Mouse (Mus musculus) adrenal gland, adult 2 months (tissue): Measurements from ENCODE around the gene BC030499. TPM values are rescaled to one million over a fixed set of nuclear protein-coding genes. Genes with fewer than 3 reads are reported as not detected.
A peak's percentile ranks its signal among the peaks of the same experiment; 100 is the strongest.

Experiments used
- DNase-seq: peaks from one replicate; pipeline ENCODE4 v3.0.0; 2021
- polyA plus RNA-seq: library from polyadenylated mRNA; depleted of rRNA; stranded (reverse); fragments of >200 nt; gene quantifications from 2 replicates; pipeline ENCODE4 v1.2.3, GENCODE M21; 2012; rRNA removed
- total RNA-seq, 2 experiments: library from RNA; stranded (reverse); gene quantifications; 2 replicates each; pipeline ENCODE4 v1.2.3; 2021

The BC030499 gene
- total and polyA plus RNA-seq, 3 experiments: 0.07 to 0.61 TPM; not detected in 1

DNA sequence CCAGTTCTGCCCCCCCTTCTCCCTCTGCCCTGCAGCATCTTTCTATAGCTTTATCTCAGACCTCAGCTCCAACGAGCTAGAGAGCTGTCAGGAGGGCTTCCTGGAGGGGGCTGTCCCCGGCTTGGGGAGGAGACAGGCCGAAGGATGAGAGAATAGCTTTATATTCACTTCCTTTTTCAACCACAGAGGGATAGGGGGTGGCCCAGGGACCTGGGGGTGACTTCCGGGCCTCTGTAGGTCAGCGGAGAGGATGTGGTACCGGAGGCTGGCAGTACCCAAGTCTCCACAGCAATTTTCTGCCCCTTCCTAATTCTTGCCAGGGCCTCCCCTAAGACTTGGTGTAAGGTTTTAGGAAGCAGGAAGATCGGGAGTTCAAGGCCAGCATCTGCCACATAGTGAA is 55.2 kb downstream of the BC030499 start:
- DNase-seq: peak; percentile 30

Other genes starting within 250 kb of the BC030499 start
- 10 to 100 TPM; 30.1 to 35.0 TPM for gene Eral1, start 210.5 kb upstream of the BC030499 start, total RNA-seq
- gene Eral1, start 210.5 kb upstream of the BC030499 start, polyA plus RNA-seq: 42.0 and 49.7 TPM in 2 replicates
- 10 to 100 TPM; 19.7 to 24.2 TPM for gene Fam222b, start 196.2 kb upstream of the BC030499 start, total RNA-seq
- 38.4 and 41.7 TPM in 2 replicates for gene Fam222b, start 196.2 kb upstream of the BC030499 start, polyA plus RNA-seq
- 10 to 100 TPM; 29.8 to 31.2 TPM for gene Traf4, start 125.3 kb upstream of the BC030499 start, total RNA-seq
- gene Traf4, start 125.3 kb upstream of the BC030499 start, polyA plus RNA-seq: 128 and 131 TPM in 2 replicates
- 10 to 100 TPM in 1 of 2 experiments, 1 to 10 TPM in 1; 6.5 to 12.1 TPM for gene Nek8, start 114.2 kb upstream of the BC030499 start, total RNA-seq
- gene Nek8, start 114.2 kb upstream of the BC030499 start, polyA plus RNA-seq: 26.7 and 30.5 TPM in 2 replicates
- gene Tlcd1, start 114.1 kb upstream of the BC030499 start, total RNA-seq: 10 to 100 TPM; 40.4 to 61.5 TPM
- 319 and 423 TPM in 2 replicates for gene Tlcd1, start 114.1 kb upstream of the BC030499 start, polyA plus RNA-seq
- gene Rpl23a, start 107.3 kb upstream of the BC030499 start, total RNA-seq: 1,000 to 10,000 TPM; 1,792 to 2,242 TPM
- gene Rpl23a, start 107.3 kb upstream of the BC030499 start, polyA plus RNA-seq: 21.4 and 29.1 TPM in 2 replicates
- 10 to 100 TPM; 64.7 to 99.1 TPM for gene Rab34, start 102.4 kb upstream of the BC030499 start, total RNA-seq
- 240 and 334 TPM in 2 replicates for gene Rab34, start 102.4 kb upstream of the BC030499 start, polyA plus RNA-seq
- 10 to 100 TPM; 20.5 to 24.4 TPM for gene Proca1, start 97.4 kb upstream of the BC030499 start, total RNA-seq
- 1.2 and 1.6 TPM in 2 replicates for gene Proca1, start 97.4 kb upstream of the BC030499 start, polyA plus RNA-seq
- gene Sdf2, start 45.1 kb upstream of the BC030499 start, total RNA-seq: 100 to 1,000 TPM; 104 to 111 TPM
- 89.7 and 103 TPM in 2 replicates for gene Sdf2, start 45.1 kb upstream of the BC030499 start, polyA plus RNA-seq
- gene Supt6, start 44.9 kb upstream of the BC030499 start, total RNA-seq: 10 to 100 TPM; 57.5 to 76.7 TPM
- 23.2 and 31.3 TPM in 2 replicates for gene Supt6, start 44.9 kb upstream of the BC030499 start, polyA plus RNA-seq
- 100 to 1,000 TPM; 165 to 168 TPM for gene 2610507B11Rik, start 29.1 kb upstream of the BC030499 start, total RNA-seq
- gene 2610507B11Rik, start 29.1 kb upstream of the BC030499 start, polyA plus RNA-seq: 80.0 and 91.9 TPM in 2 replicates
- gene Spag5, start 10.7 kb downstream of the BC030499 start, total RNA-seq: 1 to 10 TPM; 3.0 to 4.1 TPM
- gene Spag5, start 10.7 kb downstream of the BC030499 start, polyA plus RNA-seq: 1.9 and 3.6 TPM in 2 replicates
- gene Aldoc, start 32.1 kb downstream of the BC030499 start, total RNA-seq: 10 to 100 TPM; 25.1 to 28.0 TPM
- gene Aldoc, start 32.1 kb downstream of the BC030499 start, polyA plus RNA-seq: 15.7 and 26.0 TPM in 2 replicates
- gene Pigs, start 37.6 kb downstream of the BC030499 start, total RNA-seq: 10 to 100 TPM; 57.3 to 61.3 TPM
- gene Pigs, start 37.6 kb downstream of the BC030499 start, polyA plus RNA-seq: 161 and 184 TPM in 2 replicates
- 10 to 100 TPM; 35.3 to 44.1 TPM for gene Unc119, start 52.6 kb downstream of the BC030499 start, total RNA-seq
- gene Unc119, start 52.6 kb downstream of the BC030499 start, polyA plus RNA-seq: 60.4 and 65.4 TPM in 2 replicates
- under 1 TPM; 0.29 to 0.41 TPM for gene Foxn1, start 95.7 kb downstream of the BC030499 start, total RNA-seq
- 0.27 and 0.35 TPM in 2 replicates for gene Foxn1, start 95.7 kb downstream of the BC030499 start, polyA plus RNA-seq
- not detected for gene Slc13a2, start 131.4 kb downstream of the BC030499 start, total RNA-seq
- 0.20 and 0.22 TPM in 2 replicates for gene Slc13a2, start 131.4 kb downstream of the BC030499 start, polyA plus RNA-seq
- gene Slc46a1, start 174.9 kb downstream of the BC030499 start, total RNA-seq: 10 to 100 TPM; 41.5 to 60.9 TPM
- 111 TPM in 2 replicates for gene Slc46a1, start 174.9 kb downstream of the BC030499 start, polyA plus RNA-seq
- gene Sarm1, start 206.9 kb downstream of the BC030499 start, total RNA-seq: 1 to 10 TPM; 5.3 to 8.2 TPM
- 2.3 and 3.0 TPM in 2 replicates for gene Sarm1, start 206.9 kb downstream of the BC030499 start, polyA plus RNA-seq
- gene Vtn, start 208.2 kb downstream of the BC030499 start, total RNA-seq: 1 to 10 TPM; 3.0 to 7.7 TPM
- gene Vtn, start 208.2 kb downstream of the BC030499 start, polyA plus RNA-seq: 1.8 and 2.8 TPM in 2 replicates
- gene Sebox, start 212.6 kb downstream of the BC030499 start, total RNA-seq: not detected
- not detected in 2 replicates for gene Sebox, start 212.6 kb downstream of the BC030499 start, polyA plus RNA-seq
- 10 to 100 TPM; 22.0 to 26.8 TPM for gene Tmem199, start 221.3 kb downstream of the BC030499 start, total RNA-seq
- 6.9 and 8.8 TPM in 2 replicates for gene Tmem199, start 221.3 kb downstream of the BC030499 start, polyA plus RNA-seq
- gene Poldip2, start 221.4 kb downstream of the BC030499 start, total RNA-seq: 100 to 1,000 TPM; 151 to 168 TPM
- gene Poldip2, start 221.4 kb downstream of the BC030499 start, polyA plus RNA-seq: 94.8 and 108 TPM in 2 replicates
- 10 to 100 TPM; 36.1 to 48.2 TPM for gene Tnfaip1, start 245.5 kb downstream of the BC030499 start, total RNA-seq
- 22.2 and 22.7 TPM in 2 replicates for gene Tnfaip1, start 245.5 kb downstream of the BC030499 start, polyA plus RNA-seq
- gene Ift20, start 245.5 kb downstream of the BC030499 start, total RNA-seq: 100 to 1,000 TPM in 1 of 2 experiments, 10 to 100 TPM in 1; 81.7 to 109 TPM
- 86.5 and 115 TPM in 2 replicates for gene Ift20, start 245.5 kb downstream of the BC030499 start, polyA plus RNA-seq